Mouse (Mus musculus) brown adipose tissue, adult 24 weeks (tissue): ENCODE results near the gene Gm20388. TPM values are rescaled to one million over a fixed set of nuclear protein-coding genes. Genes with fewer than 3 reads are reported as not detected.

Experiments
- H3K27ac ChIP-seq: fragments of 200-500 bp; replicated peaks from 2 replicates; pipeline ENCODE4 v1.5.1; 2012; ENCODE audit warnings: low read depth, mild to moderate bottlenecking, low read length
- H3K4me1 ChIP-seq: fragments of 200-500 bp; 2 replicates; pipeline ENCODE4 v1.6.1; 2012; ENCODE audit warnings: low read length, mixed read lengths; ENCODE audit not compliant: control insufficient read depth, insufficient read depth, insufficient read length
- H3K4me3 ChIP-seq: fragments of 200-500 bp; 2 replicates; pipeline ENCODE4 v1.5.1; 2012; ENCODE audit warnings: low read depth, mild to moderate bottlenecking, low read length, moderate library complexity; ENCODE audit not compliant: insufficient read depth
- polyA plus RNA-seq: library from polyadenylated mRNA; stranded (reverse); fragments of >200 nt; gene quantifications from 2 replicates; pipeline ENCODE4 v1.2.4, GENCODE M21; 2012; ENCODE audit not compliant: missing spikeins, insufficient read depth, insufficient read length

Gene Gm20388
- polyA plus RNA-seq, 1 experiment = 44.7 TPM

DNA sequence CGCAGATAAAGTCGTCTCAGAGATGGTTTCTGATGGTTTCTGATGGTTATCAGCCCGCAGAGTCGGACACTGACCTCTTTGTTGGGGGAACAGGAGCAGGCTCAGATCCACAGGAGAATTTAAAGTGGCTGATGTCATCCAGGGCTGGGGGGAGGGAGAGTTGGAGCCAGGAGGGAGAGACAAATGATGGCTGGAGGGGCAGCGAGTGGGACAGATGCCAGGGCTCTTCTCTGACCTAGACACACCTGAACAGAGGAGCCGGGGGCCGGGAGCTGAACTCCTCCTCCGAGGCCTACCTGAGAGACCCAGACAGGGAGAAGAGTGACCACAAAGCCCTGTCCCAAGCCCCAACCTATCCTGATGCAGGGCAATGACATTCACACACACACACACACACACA, 2418.4 kb downstream of the Gm20388 start:
- no peak overlapping the region for H3K4me3 ChIP-seq
- H3K27ac ChIP-seq = no peak overlapping the region
- peaks cover 8% of the 10 kb centered on the region; the same call in 1 of the 2 replicates for H3K4me1 ChIP-seq

DNA sequence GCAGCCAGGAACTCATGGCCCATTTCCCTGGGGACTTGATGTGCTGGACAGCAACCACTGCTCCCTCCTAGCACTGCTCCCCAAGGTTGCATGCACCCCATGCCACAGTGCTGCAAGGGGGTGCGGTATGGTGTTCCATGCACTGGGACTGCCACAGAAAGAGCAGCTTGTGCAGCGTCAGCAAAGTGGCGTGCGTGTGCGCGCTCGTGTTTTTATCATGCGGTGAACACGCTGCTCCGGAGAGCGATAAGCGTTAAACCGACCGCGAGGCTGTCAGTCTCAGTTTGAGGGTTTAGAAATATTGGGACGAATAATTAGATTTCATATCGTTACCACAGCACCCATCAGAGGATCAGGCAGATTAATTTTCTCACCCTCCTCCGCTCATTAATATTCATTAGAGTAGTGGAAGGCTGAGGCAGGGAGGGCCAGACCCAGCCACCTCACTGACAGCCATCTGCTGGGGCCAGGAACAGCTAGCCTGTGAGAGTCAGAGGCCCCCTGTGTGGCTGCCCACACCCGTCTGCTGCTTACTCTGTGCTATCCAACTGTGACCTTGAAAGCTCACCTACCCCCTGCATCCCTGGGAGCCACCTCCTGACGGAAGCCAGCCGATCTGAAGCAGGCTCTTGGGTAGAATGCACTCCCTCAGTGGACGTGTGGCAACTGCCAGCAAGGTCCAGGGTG, 2419.1 kb downstream of the Gm20388 start:
- Histone ChIP-seq H3K4me3 (no peak overlapping the region), H3K4me1 (peaks cover 8% of the 10 kb centered on the region; the same call in 1 of the 2 replicates), H3K27ac (no peak overlapping the region)

DNA sequence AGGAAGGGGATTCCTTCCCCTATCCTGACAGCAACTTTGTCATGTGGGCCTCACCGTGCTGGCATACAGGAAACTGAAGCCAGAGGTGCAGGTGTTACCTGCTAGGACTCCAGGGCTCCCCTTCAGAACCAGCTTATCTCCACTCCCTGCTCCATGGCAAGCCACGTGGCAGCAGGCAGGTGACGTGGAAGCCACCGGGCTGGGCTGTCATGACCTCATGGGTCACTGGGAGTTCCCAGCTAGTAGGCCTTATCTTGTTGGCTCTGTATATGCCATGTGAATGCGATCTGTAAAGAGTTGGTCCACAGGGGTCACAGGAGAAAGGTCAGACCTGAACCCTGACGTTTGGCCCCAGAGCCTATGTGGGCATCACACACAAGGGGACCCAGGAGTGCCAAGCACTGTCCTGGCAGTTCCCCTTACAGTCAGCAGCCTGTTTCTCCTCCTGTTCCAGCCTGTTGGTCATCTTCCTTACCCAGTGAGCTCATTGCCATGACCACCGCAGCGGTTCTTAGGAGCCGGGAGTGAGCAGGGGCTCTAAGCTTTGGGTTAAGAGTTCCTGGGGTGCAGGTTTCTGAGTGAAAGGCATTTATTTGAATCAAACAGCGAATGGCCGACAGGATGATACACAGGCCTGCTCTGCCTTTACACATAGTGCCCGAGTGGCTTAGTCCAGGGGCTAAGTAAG, 2419.9 kb downstream of the Gm20388 start:
- H3K27ac ChIP-seq = peak overlapping the region; percentile 50
- no peak overlapping the region for H3K4me3 ChIP-seq
- H3K4me1 ChIP-seq = peaks cover 8% of the 10 kb centered on the region; the same call in 1 of the 2 replicates

DNA sequence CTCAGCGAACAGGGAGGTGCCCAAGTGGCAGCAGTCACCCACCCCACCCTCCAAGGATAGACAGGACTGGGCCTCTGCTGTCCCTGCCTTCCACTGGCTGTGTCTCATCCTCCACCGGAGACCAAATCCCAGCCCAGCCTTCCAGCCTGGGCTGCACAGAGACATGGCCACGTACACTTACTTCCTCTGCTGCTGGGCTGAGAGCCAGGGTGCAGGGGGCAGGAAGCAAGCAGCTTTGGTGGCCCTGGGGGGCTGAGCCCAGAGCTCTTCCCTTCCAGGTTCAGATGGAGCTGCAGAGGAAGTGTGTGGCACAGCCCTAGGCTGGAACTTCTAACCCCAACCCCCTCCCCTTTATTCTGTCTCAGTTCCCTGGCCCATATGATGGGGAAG, 2420.5 kb downstream of the Gm20388 start:
- H3K4me1 ChIP-seq = peaks cover 8% of the 10 kb centered on the region; the same call in 1 of the 2 replicates
- no peak overlapping the region for H3K4me3 ChIP-seq
- H3K27ac ChIP-seq = peak overlapping the region; percentile 53

DNA sequence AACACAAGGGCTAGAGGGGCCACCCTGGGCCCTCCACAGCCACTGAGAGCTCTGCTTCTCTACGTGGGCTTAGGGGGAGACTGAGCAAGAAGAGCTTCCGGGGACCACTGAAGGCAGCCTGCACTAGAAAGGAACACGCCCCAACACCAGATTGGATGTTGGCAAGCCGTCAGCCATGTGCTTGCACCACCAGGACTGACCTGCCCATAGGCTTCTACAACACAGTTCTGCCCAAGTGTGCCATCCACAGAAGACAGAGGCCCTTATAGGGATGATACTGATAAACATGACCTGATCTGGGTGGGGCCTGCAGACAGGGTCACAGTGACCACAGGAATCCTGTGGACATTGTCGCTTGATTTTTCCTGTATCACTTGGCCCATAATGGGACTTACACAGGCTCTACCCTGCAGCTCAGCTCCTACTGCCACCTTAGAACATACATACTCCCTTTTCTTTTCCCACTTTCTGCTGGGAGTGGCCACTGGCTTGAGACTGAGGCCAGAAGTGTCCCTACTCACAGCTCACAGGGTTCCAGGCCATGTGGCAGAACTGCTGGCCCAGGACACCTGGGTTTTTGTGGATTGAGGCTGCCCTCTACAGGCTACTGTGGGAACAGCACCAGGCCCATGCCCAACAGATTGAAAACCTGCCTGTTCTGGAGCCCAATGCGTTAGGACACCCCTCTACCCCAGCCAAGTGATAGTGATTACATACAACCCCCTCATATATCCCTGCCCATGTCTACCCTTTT, 2422.3 kb downstream of the Gm20388 start:
- H3K4me1 ChIP-seq = peaks cover 8% of the 10 kb centered on the region; the same call in 1 of the 2 replicates
- no peak overlapping the region for H3K27ac ChIP-seq
- H3K4me3 ChIP-seq = no peak overlapping the region

DNA sequence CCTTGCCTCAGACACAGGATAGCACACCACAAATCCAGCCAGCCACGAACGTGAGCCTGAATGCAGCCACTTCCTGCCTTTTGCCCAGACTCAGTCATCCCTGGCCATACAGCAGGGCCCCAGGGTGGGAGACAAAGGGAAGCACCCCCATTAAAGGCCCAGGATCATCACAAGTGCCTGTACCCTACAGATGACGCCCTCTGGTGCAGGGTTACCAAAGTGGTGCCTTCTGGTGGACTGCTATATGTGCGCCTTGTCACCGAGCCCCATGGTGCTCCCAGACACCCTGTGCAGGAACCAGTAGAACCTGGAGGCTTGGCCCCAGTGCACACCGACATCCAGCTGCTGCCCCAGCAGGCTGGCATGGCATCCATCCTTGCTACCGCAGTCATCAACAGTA, 2422.9 kb downstream of the Gm20388 start:
- H3K4me1 ChIP-seq = peaks cover 8% of the 10 kb centered on the region; the same call in 1 of the 2 replicates
- no peak overlapping the region for H3K4me3 ChIP-seq
- H3K27ac ChIP-seq = no peak overlapping the region

DNA sequence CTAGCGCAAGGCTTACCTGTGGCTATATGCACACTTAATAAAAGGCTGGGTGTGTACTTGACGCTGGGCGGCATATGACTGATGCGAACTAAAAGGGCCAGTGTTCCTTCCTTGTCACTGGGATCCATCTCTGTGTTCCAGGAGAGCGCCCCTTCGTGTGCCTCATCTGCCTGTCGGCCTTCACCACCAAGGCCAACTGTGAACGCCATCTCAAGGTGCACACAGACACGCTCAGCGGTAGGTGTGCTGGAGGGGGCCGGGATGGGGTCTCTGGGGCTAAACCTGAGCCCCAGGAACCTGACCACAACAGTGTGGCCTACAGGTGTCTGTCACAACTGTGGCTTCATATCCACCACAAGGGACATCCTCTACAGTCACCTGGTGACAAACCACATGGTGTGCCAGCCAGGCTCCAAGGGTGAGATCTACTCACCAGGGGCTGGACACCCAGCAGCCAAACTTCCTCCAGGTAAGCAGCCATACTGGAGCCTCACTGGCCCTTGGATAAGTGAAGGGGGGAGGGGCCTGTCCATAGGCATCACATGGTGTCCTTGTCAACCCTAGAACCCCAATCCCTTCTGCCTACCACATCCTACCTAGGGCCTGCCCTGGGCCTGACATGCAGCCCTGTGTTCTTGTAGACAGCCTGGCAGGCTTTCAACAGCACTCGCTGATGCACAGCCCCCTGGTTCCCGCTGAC, 2424.3 kb downstream of the Gm20388 start:
- H3K27ac ChIP-seq = no peak overlapping the region
- H3K4me3 ChIP-seq = no peak overlapping the region
- peaks cover 8% of the 10 kb centered on the region; the same call in 1 of the 2 replicates for H3K4me1 ChIP-seq

DNA sequence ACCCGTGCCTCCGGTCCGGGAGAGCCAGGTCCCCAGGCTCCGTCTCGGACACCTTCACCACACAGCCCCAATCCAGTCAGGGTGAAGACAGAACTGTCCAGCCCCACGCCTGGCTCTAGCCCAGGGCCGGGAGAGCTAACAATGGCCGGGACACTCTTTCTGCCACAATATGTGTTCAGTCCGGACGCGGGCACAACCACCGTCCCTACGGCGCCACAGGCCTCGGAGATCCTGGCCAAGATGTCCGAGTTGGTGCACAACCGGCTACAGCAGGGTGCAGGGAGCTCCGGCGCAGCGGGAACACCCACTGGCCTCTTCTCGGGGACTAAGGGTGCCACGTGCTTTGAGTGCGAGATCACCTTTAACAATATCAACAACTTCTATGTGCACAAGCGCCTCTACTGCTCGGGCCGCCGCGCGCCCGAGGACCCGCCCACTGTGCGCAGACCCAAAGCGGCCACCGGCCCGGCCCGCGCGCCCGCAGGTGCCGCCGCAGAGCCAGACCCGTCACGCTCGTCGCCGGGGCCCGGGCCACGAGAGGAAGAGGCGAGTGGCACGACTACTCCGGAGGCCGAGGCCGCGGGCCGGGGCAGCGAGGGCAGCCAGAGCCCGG, 2425.1 kb downstream of the Gm20388 start:
- Histone ChIP-seq H3K4me1 (peaks cover 4% of the 10 kb centered on the region; the same call in 1 of the 2 replicates), H3K27ac (no peak overlapping the region), H3K4me3 (peak overlapping the region; percentile 50; the same call in 1 of the 2 replicates)

DNA sequence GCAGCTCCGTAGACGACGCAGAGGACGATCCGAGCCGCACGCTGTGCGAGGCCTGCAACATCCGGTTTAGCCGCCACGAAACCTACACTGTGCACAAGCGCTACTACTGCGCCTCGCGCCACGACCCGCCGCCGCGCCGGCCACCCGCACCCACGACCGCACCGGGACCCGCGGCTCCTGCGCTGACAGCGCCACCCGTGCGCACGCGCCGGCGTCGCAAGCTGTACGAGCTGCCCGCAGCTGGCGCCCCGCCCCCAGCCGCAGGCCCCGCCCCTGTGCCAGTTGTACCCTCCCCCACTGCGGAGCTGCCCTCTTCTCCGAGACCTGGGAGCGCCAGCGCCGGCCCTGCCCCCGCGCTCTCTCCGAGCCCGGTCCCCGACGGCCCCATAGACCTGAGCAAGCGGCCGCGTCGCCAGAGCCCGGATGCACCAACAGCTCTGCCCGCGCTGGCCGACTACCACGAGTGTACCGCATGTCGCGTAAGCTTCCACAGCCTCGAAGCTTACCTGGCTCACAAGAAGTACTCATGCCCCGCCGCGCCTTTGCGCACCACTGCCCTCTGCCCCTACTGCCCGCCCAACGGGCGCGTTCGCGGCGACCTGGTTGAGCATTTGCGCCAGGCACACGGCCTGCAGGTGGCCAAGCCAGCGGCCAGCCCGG, 2425.7 kb downstream of the Gm20388 start:
- H3K4me3 ChIP-seq = peak overlapping the region; percentile 50; the same call in 1 of the 2 replicates
- H3K4me1 ChIP-seq = 0 out of 2 replicates have a peak, but pooled peaks cover under 1% of the 10 kb centered on the region
- H3K27ac ChIP-seq = no peak overlapping the region

DNA sequence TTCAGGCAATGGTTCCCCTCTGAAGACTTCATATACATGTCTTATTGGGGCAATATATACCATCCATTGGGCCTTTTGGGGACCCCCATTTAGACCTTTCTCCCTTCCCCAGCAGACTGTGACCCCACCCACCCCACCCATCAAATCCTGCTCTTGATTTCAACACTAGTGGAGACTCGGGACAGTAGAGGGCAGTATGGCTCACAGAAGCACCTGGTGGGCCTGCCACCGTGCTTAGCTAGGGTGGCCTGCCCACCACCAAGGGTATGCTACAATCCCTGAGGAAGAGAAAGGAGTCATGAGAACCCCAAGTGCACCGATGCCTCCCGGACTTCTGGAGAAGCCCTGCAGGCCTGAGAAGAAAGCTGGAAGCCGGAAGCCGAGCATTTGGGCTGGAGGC, 2428.2 kb downstream of the Gm20388 start:
- no peak overlapping the region for H3K4me3 ChIP-seq
- H3K27ac ChIP-seq = no peak overlapping the region
- H3K4me1 ChIP-seq = no peaks in the 10 kb centered on the region

DNA sequence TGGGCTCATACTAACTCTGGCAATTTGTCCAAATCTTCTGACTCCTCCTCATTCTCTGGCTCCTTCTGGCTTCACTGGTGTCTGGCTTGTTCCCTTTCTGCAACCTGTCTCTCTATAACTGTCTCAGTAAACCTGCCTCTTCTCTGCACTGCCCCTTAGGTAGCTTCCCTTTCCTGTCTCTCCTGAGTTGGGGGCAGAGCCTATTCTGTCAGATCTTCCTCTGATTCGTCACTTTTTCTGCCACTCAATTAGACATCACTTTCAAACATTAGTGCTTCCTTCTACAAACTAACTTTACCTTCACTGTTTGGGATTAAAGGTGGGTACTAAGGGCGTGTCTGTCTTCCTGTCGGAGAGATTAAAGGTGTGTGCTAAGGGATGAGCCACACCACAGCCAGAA, 2430.1 kb downstream of the Gm20388 start:
- no peak overlapping the region for H3K4me3 ChIP-seq
- no peak overlapping the region for H3K27ac ChIP-seq
- H3K4me1 ChIP-seq = 0 out of 2 replicates have a peak, but pooled peaks cover 3% of the 10 kb centered on the region

DNA sequence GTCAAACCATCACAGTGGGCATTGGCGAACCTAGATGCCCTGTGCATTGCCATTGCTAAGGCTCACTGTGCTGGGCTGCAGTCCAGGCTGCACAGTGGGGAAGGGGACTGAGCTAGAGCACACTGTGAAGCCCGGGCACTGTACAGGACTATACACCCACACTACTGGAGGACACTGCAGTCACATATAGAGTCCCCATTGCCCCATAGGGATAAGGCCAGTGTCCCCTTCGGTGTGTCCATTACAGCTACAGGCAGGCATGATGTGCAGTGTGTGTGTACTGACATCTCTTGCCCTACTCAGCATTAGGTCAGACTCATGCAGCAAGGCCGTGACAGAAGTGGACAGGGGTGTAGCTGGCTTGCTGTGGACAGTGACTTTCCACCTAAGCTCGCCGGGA, 2431.1 kb downstream of the Gm20388 start:
- Histone ChIP-seq H3K4me1 (0 out of 2 replicates have a peak, but pooled peaks cover 3% of the 10 kb centered on the region), H3K4me3 (no peak overlapping the region), H3K27ac (no peak overlapping the region)

DNA sequence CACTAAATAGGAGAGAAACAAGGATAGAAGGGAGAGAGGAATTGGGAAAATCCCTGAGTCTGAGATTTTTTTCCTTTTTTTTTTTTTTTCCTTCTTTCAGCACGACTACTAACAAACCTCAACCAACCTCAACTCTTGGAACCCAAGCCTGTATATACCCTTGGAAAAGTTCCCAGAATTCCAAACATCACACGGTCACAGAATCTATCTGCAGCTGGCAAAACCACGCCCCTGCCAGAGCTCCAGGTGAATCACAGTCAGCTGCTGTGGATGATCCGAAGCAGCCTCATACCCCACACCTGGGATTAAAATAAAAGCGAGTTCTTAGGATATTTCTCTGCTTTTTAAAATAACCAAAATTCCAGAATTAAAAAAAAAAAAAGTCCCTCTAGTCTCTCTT, 2431.7 kb downstream of the Gm20388 start:
- Histone ChIP-seq H3K4me3 (no peak overlapping the region), H3K27ac (no peak overlapping the region), H3K4me1 (0 out of 2 replicates have a peak, but pooled peaks cover 3% of the 10 kb centered on the region)

DNA sequence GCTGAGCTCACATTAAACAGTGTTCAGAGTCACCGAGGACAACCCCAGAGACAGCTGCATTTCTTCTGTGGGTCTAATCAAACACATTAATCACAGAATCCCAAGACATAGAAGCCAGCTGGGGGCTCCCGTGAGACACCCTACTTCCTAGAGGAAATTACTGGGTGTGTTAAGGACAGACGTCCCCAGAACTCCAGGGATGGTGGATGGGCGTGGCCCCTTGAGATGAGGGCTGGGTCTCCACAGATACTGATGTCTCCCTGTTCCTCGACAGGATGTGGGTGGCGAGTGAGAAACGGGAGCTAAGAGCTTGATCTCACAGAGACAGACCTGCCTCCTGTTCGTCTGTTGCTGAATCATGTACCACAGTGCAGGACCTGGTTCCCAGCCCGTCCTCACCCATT, 2432.2 kb downstream of the Gm20388 start:
- Histone ChIP-seq H3K4me3 (0 out of 2 replicates have a peak overlapping the region, but pooled peaks have one; percentile 8), H3K4me1 (0 out of 2 replicates have a peak, but pooled peaks cover 3% of the 10 kb centered on the region), H3K27ac (no peak overlapping the region)
